In the genomic region with DNA sequence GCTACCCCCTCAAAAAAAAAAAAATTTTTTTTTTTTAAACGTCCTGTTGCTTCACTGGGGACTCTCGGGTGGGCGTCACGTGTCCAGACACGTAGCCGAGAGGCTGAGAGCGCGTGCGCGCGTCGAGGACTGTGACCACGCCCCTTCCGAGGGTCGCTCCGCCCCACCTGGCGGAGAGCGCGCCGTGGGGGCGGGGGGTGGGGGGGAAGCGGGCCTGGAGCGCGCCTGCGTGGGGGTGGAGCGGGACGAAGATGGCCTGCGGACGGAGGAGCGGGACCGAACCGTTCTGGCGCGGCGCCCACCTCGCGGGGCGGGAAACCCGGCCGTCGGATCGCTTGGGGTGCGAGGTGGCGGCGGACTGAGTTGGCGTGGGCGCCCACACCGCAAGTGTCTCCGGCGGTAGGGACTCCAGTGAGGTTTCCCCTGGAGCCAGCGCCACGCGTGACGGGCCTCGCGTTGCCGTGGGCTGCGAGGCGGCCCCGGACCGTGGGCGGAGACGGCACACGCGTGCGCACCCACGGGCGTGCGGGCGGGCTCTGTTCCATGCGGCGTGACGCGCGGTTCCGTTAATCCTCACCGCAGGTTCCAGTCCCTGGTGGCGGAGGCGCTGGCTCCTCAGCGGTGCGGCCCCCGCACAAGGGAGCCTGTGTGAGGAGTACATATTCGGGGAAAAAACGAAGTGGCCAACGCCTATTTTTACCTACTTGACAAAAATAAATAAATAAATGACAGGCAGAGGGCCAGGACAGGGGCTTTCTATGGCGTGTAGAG, we compare ENCODE assay signal across 8 mouse cellular contexts. TPM values are rescaled to one million over a fixed set of nuclear protein-coding genes. Genes with fewer than 3 reads are reported as not detected.
DNase-seq lines count a peak whose midpoint lies in the region; ATAC-seq lines count a peak whose summit lies in the region.

A gene (minus strand): TSS at position 170 of the 771 bp plus-strand sequence.

- H3K4me3 ChIP-seq in hindbrain, embryonic 10.5 days = peak within 1 kb of the TSS; percentile 93

- no peaks in the 10 kb centered on the region for H3K27me3 ChIP-seq in hindbrain, embryonic 10.5 days (ENCODE audit: insufficient read depth, poor library complexity, severe bottlenecking)

- peak; percentile 65 for ATAC-seq in frontal cortex, adult (ENCODE audit: low TSS enrichment)

- peak within 1 kb of the TSS; percentile 100 for H3K27ac ChIP-seq in hindbrain, embryonic 10.5 days

- 0 out of 2 replicates have a peak, but pooled peaks cover under 1% of the 10 kb centered on the region for H3K9me3 ChIP-seq in hindbrain, embryonic 10.5 days

- WGBS in hindbrain, embryonic 10.5 days = under 1% methylated on average over 86 of the region's 86 CpGs

- peaks cover 2% of the 10 kb centered on the region for H3K36me3 ChIP-seq in hindbrain, embryonic 10.5 days

- H3K4me1 ChIP-seq in hindbrain, embryonic 10.5 days (replicated peaks) = peaks cover 20% of the 10 kb centered on the region

- DNase-seq in MEL-GATA-1-ER (ENCODE audit: extremely low read depth, low read depth) = peak; percentile 63
- DNase-seq in cerebellum, adult 8-10 months = peak; percentile 93
- DNase-seq in hindbrain, embryonic 10.5 days (ENCODE audit: low spot score) = peak; percentile 93
- peak; percentile 94 to 96 for DNase-seq in layer of hippocampus, postnatal 10 days (ENCODE audit: low spot score in 2 of 2)
- peak; percentile 95 for DNase-seq in lung, postnatal 10 days
- DNase-seq in ovary, postnatal 36 days (ENCODE audit: low spot score) = peak; percentile 96
- peak; percentile 96 for DNase-seq in thymus, postnatal 25 days

RNA-seq across cellular contexts. Expression of the gene that starts here (rescaled TPM):
- polyA plus RNA-seq in hindbrain, embryonic 10.5 days (2016; fragmentation: Nextera tagmentation; extraction: Ambion mirVana) = 34.6 and 41.4 TPM in 2 replicates
- 100 to 1,000 TPM; 376 to 390 TPM for total RNA-seq in layer of hippocampus, postnatal 10 days (2021)

Comparison
In these comparisons a context has a peak if more than half of its experiments do, and no peak if none do; other contexts are left out.
1. Peak in every context shown above with its lines: DNase-seq, ATAC-seq, H3K4me3 ChIP-seq and H3K27ac ChIP-seq.